Mouse (Mus musculus): Measurements from ENCODE around the gene Phospho2.
"Not testable (repeated sequence)": the region's sequence is repeated elsewhere in the genome, so short reads cannot be mapped to it uniquely, and the experiment has no call there.

The Phospho2 gene

GRCm38 (mm10) chr2:69789429-69790069 is at the start of gene Phospho2, which contains the start of gene Ccdc173:
Gene Phospho2 (plus strand): TSS chr2:69789623.
Gene Ccdc173 (minus strand): TSS chr2:69789575.
- DNase-seq (ENCODE audit: low spot score in 2 of 2): peak; percentile 97 to 98

GRCm38 (mm10) chr2:69745091-69745490 is 44.3 kb upstream of the Phospho2 start:
- DNase-seq (ENCODE audit: low spot score in 2 of 2): no peak

GRCm38 (mm10) chr2:69760980-69761379 is 28.4 kb upstream of the Phospho2 start:
- no peak for DNase-seq (ENCODE audit: low spot score in 2 of 2)

GRCm38 (mm10) chr2:69763340-69763739 is 26.1 kb upstream of the Phospho2 start:
- no peak for DNase-seq (ENCODE audit: low spot score in 2 of 2)

GRCm38 (mm10) chr2:69764716-69765115 is 24.7 kb upstream of the Phospho2 start:
- no peak for DNase-seq (ENCODE audit: low spot score in 2 of 2)

GRCm38 (mm10) chr2:69773331-69773730 is 16.1 kb upstream of the Phospho2 start:
- DNase-seq (ENCODE audit: low spot score in 2 of 2): no peak

- no peak for DNase-seq (ENCODE audit: low spot score in 2 of 2)
Measured at GRCm38 (mm10) chr2:69777985-69778835, 11.2 kb upstream of the Phospho2 start.

- no peak for DNase-seq (ENCODE audit: low spot score in 2 of 2)
Measured at GRCm38 (mm10) chr2:69778836-69779177, 10.6 kb upstream of the Phospho2 start.

- DNase-seq (ENCODE audit: low spot score in 2 of 2): no peak
Measured at GRCm38 (mm10) chr2:69788974-69789373, 449 bp upstream of the Phospho2 start.

- DNase-seq (ENCODE audit: low spot score in 2 of 2): peak; percentile 58 to 86
Measured at GRCm38 (mm10) chr2:69790285-69790684, 862 bp downstream of the Phospho2 start.

GRCm38 (mm10) chr2:69790722-69791121 is 1.3 kb downstream of the Phospho2 start:
- DNase-seq (ENCODE audit: low spot score in 2 of 2): no peak

- peak; percentile 57 to 64 for DNase-seq (ENCODE audit: low spot score in 2 of 2)
Measured at GRCm38 (mm10) chr2:69802911-69803312, 13.5 kb downstream of the Phospho2 start.

- DNase-seq (ENCODE audit: low spot score in 2 of 2): no peak
Measured at GRCm38 (mm10) chr2:69803756-69804155, 14.3 kb downstream of the Phospho2 start.

GRCm38 (mm10) chr2:69804663-69805062 is 15.2 kb downstream of the Phospho2 start:
- not testable (repeated sequence) for DNase-seq (ENCODE audit: low spot score in 2 of 2)

- no peak for DNase-seq (ENCODE audit: low spot score in 2 of 2)
Measured at GRCm38 (mm10) chr2:69810169-69810568, 20.7 kb downstream of the Phospho2 start.

- DNase-seq (ENCODE audit: low spot score in 2 of 2): not testable (repeated sequence)
Measured at GRCm38 (mm10) chr2:69811349-69811748, 21.9 kb downstream of the Phospho2 start.

GRCm38 (mm10) chr2:69816575-69816974 is 27.2 kb downstream of the Phospho2 start:
- DNase-seq (ENCODE audit: low spot score in 2 of 2): no peak

GRCm38 (mm10) chr2:69818350-69819085 is 29.1 kb downstream of the Phospho2 start:
- no peak for DNase-seq (ENCODE audit: low spot score in 2 of 2)

- no peak for DNase-seq (ENCODE audit: low spot score in 2 of 2)
Measured at GRCm38 (mm10) chr2:69820201-69820600, 30.8 kb downstream of the Phospho2 start.

GRCm38 (mm10) chr2:69821711-69822110 is 32.3 kb downstream of the Phospho2 start, which contains the start of gene Klhl23:
Gene Klhl23 (plus strand): TSS chr2:69821944.
- DNase-seq (ENCODE audit: low spot score in 2 of 2): peak; percentile 18 to 52

- DNase-seq (ENCODE audit: low spot score in 2 of 2): peak; percentile 18 to 25
Measured at GRCm38 (mm10) chr2:69822361-69823128, 33.1 kb downstream of the Phospho2 start.
